Mouse (Mus musculus) granulocyte monocyte progenitor cell, adult 5-6 weeks (primary cell): ENCODE measurements around the gene Dab1. TPM values are rescaled to one million over a fixed set of nuclear protein-coding genes. Genes with fewer than 3 reads are reported as not detected.

Experiments used
- ATAC-seq: replicated peaks from 2 replicates; pipeline ENCODE4 v1.8.0; 2016; ENCODE audit warnings: mild to moderate bottlenecking, moderate TSS enrichment, inconsistent platforms; ENCODE audit not compliant: poor library complexity, severe bottlenecking
- total RNA-seq, 2 experiments: library from RNA; stranded (forward) in 1 of 2; stranded (reverse) in 1 of 2; fragments of 200-712, 200-1000 nt in 1 of 2; fragments of >200 nt in 1 of 2; fragmentation: Nextera tagmentation in 1 of 2; gene quantifications; 2 replicates each; pipeline ENCODE4 v1.2.3; 2014 to 2017

The Dab1 gene
- total RNA-seq, 2 experiments from 2014 or later = not detected

DNA sequence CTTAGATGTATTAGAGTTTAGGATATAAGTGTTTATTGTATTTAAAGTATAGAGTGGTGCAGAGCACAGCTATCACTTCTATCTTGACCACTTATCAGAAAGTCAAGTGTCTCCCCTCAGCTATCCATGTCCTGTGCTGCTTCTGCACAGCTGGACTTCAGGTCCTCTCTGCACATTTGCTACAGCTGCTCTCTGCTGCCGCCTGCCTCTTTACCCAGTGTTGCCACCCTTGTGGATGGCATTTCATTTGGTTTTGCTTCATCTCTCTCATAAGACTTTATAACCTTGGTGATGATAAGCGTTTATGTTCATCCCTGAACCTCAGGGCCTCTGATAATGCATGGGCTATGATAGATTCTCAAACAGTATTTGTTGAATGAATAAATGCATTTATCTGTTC lies 919.9 kb downstream of the Dab1 start:
- ATAC-seq = no peak

DNA sequence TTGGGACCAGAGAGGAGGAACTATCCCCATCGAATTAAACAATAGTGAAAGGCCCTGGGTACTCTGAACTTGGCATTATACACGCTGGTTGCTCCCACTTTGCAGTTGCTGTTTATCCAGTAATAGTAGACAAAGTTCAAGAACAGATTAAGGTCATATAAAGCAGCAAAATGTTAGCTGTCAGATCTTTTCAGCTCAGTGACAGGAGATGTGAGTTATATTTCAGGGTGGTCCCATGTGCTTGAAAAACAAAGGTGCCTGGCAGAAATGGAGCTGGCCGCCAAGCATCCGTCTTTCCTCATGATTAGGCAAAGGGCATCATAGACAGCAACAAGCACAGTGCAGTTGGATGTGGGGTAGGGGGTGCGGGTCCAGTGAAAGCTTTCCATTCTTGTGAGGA lies 927.9 kb downstream of the Dab1 start:
- ATAC-seq = no peak

DNA sequence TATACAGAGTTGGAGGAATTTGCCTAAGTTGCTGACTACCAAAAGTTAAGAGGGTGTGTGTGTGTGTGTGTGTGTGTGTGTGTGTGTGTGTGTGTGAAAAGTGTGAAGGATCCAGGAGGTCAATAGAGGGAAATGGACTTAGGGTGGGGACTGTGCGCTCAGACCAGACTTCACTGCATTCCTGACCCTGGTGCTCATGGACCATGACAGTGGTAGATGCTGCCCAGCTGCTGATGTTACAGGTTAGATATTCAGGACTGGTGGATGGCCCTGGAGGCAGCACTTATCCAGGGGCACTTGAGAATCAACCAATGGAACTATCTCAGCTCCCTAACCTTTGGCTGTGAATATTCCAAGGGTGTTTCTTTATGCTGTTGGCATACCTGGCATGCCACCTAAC lies 929.1 kb downstream of the Dab1 start:
- ATAC-seq = no peak

DNA sequence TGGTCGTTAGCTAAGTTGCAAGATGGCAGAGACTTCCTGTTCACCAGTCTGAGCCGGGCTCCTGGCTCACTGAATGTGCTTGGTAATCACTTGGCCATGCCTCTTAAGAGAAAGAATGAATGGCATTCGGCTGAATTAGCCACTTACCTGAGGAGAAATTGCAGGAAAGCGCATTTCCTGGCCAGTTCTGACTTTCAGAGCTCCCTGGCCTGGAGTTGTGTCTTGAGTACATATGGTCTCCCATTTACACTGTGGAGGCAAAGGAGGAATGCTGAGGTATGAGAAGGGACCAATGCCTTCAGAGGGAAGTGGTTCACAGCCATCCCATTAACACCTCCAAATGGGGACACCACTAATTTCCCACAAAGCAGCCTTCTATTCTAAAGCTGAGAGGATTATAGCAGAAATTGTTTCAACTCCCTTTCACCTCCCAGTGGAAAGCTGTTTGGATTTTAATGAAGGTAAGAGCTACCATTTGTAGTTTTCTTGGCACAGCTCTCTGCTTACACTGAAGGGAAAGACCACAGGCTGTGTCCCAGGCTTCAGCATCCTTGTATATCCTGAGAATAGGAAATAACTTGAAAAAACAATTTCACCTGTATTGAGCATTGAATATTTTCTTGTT lies 931.5 kb downstream of the Dab1 start:
- ATAC-seq = no peak

DNA sequence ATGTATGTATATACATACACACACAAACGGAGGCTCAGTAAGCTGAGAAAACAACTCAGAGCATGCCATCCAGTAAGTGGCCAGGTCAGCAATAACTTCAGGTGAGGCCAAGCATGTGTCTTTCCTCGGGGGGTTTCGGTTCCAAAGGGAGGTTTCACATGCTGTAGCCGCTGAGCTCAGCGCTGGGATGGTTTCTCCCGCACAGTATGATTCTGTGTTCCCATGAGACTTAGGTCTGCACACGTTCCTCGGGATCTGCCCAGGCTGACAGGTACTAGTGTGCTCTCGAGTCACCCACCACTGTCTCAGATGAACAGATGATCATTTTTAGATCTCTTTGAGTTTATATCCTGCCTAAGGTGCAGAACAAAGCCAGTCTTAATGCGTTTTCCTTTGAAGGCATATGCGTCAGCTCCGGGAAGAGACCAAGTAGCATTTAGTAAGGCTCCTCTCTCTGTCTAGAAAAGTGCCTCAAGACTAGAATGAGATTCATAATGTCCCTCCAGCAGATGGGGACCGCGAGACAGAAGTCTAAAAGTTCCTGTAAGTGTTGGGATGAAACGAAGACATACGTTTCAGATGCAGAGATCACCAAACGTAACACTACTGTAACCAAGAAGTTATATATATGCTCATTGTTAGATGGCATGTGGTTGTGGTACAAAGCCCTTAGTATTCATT lies 932.4 kb downstream of the Dab1 start:
- ATAC-seq = no peak

DNA sequence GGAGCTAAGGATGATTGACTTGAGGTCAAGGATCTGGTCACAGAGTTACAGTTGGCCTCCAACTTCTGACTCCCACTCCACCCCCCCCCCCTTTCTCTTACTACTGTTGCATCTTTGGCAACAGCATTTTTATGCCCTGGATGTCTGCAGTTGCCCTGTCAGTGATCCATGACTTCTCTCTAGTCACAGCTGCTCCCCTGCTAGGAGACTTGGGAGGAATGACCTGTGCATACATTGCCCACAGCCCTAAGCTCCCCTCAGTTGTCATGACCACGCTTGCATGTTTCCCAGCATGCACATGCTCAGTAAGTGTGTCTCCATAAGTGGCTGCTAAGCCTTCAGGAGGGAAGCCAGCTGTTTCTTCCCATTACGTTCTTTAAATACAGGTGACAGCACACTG lies 936.2 kb downstream of the Dab1 start:
- ATAC-seq = no peak

DNA sequence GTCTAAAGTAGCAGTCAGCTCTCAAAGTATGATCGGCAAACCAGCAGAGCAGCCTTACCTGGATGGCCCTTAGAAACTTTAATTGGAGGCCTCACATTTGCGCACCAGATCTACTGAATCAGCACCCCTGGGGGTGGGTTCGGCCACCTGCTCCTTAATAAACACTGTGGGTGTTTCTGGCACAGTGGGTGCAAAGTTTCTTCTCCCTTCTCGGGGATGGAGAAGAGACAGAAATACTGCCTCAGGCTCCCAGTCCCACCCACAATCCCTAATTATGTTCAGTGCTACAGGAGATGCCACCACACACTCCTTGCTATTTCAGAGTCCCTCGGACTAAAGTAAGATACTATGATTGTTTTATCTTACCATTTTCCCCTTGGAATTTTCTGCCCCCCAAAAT lies 944.4 kb downstream of the Dab1 start:
- ATAC-seq = no peak

DNA sequence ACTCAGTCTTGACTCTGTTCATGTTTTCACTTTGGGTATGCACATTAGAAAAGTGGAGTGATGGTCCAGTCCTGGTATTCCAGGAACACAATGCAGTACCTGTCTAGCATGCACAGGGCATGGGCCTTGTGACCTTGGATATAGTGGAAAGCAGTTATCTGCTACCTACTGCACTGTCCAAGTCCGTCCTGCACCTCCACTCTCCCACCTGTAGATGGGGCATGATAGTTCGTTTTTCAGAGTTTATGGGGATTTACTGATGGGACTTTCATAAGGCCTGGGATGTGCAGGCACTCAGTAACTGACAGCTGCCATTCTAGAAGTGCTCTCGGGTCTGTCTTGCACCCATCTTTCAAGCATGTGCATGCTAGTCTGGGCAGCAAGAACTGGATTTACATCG lies 951.4 kb downstream of the Dab1 start:
- no peak for ATAC-seq

DNA sequence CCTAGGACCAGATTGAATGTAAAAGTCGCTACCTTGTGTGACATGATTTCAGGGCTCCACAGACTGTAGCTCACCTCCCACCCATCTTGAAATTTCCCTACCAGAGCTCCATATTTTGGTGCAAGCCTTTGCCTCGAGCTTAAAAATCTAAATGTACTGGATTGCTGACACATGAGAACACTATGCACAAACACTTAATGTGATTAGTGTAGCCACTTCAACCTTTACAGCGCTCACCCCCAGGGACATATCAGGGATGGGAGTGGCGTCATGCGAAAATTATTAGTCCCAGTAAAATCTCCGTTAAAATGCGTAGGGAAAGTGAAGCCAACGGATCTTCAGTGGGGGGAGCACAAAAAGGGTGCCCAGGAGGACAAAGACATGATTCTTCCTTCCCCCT lies 953.3 kb downstream of the Dab1 start:
- no peak for ATAC-seq

DNA sequence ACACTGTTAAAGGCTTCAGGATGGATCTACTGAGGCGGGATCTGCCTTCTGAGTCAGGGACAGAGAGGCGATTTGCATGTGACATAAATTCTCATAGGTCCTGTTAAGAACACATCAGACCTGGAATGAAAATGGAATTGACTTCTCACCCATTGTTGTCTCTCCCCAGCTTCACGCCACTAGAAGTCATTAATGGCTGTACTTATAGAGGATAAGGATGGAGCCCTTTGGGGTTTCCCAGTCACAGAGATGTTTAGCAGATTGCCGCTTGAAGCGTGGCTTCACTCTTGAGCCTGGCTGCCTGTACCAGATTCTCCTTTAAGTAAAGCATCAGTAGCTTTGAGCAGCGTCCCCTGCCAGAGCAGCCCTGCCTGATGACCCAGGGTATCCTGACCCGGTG lies 954.3 kb downstream of the Dab1 start:
- no peak for ATAC-seq

DNA sequence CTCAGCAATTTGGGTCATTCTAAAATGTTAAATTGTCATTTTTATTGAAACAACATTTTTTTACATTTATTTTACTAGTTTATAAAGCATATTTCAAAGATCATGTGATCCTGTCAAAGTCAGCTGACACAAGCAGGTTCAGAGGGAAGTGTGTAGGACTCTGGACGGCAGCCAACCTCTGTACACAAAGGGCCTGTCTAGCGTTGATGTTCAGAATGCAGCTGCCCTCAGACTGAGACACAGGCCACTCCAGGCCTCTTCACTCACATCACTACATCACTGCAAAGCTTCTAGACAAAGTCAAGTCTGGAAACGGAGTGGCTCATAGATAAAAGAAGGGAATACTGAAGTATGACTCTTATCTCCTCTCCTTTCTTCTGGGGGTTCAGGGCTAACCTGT lies 959.2 kb downstream of the Dab1 start:
- ATAC-seq = no peak

DNA sequence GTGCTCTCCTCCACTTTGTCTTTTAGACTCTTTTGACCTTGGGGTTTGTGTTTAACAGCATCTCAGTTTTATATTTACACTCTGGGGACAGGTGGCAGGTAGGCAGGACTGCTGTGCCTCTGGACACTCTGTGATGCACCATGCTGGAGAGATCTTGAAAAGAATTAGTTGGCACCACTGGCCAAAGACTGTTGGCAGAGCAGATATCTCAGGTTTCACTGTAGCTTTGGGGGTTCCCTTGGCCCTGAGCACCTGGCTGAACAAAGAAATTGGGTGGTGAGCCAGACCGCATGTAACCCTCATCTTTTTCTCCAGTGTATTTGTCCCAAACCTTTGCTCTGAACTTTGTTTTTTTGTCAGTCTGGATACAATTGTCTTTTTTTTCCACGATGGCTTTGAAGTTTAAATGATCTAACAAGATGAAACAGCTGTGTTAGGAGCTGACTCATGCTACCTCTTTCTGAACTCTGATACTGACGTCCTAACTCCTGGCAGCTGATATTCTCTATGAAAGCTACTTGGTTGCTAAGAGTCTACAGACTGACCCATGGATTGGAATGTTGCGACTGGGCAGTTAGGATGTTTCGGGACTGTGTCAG lies 960.9 kb downstream of the Dab1 start:
- no peak for ATAC-seq

DNA sequence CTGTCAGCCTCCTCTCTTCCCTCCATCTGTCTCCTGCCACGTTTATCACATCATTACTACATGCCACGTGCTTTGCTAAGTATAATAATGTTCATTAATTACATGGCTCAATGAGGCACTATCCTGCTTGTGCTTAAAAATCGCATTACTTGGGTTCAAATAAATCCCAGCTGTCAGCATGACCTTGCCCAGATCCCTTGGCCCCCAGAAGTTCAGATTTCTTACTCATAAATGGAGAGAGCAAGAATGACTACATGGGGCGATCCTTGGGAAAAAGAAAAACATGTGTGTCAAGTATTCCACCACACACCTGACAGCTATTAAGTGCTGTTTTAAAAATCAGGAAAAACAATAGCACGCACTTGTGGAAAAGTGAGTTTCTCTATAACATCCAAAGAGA lies 963.6 kb downstream of the Dab1 start:
- ATAC-seq = no peak

DNA sequence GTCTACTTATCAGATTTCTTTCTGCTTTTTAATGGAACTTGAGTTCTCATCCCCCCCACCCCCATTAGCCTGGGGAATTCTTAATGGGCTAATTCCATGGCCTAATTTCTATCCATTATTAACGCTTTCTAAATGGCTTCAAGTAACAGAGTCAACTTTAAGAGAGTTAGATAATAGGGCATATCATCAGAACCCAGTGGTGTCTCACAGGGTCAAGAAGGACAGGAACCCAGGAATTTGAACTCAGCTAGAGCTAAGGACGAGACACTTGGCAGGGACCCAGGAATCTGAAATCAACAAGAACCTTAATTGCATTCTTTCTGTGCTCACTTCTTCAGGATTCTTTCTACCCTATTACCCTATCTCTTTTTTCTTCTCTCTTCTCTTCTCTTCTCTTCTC lies 968.7 kb downstream of the Dab1 start:
- no peak for ATAC-seq

DNA sequence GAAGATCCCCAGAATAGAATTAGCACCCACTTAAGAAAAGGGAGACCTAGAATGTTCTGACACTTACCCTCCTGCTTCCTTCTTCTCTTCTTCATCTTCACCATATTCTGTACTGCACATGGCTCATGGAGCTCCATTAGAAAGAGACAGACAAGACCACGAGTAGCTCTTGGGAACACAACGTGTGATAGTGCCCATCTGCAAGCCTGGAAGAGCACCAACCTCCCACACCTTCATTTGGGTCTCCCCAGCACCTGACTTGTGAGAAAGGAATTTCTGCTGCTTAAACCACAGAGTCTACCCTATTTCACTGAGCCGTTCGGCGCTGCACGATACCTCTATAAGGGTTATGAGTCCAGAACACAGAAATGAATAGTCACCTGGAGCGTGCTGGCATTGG lies 977.8 kb downstream of the Dab1 start:
- ATAC-seq = no peak

DNA sequence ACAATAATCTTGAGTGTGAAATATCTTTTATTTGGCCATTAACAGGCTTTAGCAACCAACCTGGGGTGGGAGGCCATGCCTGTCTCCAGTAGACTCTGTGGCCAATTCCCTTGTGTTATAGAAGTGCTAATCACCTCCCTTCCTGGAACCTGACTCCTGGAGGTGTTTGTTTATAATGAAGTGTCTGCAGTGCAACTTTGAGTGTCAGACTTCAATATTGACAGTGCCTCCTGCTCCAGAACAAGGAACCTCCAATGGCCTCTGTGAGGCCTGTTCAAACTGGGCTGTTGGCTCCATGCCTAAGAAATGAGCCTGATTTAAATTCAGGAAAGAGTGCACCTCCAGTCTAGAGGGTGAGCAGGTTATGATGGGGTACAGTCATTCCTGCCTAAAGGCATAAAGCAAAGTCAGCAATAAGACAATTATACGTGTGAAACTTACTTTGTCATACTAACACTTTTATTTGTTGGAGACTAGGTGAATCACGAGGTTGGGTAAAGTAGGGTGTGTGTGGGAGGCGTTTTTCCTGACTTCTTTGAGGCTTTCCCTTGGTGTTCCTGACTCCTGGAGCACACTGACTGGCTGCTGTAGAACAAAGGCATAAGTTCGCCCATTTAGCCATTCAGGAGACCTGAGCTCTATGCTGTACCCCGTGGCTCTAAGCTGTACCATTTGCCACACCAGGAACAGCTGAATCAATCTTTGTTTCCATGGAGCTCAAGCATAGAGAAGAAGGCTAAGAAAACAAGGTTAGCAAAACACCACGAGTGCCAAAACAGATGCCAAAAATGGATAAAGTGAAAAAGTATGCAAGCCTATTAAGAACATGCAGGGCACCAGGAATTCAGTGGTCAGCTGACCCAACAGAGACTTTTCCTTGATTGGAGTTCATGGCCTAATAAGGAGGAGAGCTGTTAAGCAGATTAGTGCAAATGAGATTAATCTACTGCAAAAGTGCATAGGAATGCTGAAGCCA lies 978.6 kb downstream of the Dab1 start:
- no peak for ATAC-seq

DNA sequence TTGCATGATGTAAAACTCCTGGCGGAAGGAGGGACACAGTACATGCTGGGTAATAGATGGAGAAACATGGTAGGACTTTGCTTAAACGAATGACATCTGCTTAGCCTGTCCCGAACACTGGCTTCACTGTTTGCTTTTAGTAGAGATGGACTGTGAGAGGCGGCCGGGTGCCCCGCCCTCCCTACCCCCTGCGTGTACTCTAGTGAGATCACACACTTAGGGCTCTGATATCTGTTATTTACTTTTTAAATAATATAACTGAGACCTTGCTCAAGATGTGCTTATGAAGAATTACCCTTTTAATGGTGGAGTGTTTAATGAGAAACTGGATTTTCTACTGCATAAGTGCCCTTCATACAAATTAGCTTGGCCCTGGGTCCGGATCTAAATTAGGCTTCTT lies 983.6 kb downstream of the Dab1 start:
- ATAC-seq = no peak

DNA sequence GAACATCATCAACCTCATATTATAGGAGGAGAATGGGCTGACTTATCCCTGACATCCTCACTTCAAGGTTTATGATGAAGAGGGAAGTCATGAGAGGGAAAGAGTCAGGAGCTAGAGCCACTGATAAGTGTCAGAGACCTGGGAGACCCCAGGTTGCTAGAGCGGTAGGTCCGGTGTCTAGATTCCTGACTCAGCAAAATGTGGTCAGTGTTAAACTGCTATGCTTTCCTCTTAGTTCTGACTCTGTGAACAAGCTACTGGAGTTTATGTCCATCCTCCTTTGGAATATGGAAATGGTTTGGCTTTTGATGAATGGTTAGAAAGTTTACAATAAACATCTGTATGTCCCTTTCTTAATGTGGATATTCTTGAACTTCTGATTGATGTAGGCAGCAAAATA lies 985.1 kb downstream of the Dab1 start:
- ATAC-seq = no peak

DNA sequence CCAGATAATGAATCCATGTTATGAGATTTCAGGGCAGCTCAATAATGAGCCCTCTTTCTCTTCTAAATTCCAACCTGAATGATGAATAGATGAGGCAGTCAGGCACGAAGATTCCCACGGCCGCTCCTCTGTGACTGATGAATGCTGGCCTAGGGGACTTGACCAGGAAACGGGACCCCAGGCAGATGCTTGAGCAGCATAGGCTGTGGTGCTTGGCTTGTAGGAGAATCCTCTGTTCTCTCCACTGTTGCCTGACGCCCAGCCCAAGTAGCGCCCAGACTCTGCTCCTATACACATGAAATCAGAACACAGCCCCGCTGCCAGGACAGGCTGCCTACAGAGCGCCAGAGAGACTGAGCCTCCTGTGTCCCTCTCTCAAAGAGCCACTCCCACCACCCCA lies 987.7 kb downstream of the Dab1 start:
- ATAC-seq = no peak

DNA sequence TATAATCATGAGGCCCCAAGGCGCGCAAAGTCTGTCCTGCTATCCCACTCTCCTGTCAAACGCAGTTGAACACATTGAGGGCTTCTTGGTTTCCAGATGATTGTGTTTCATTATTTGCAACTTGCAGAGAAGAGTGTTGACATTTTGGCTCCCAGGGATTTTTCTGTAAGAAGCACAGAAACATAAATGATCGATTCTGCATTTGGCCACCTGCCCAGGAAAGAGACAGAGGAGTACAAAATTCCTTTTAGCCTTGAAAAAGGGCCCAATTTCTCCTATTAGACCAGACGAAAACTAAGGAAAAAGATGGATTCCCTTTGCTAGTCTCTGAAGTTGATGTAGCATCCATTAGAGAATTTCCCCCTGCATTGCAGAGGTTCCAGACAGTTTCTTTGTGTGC lies 988.5 kb downstream of the Dab1 start:
- no peak for ATAC-seq

DNA sequence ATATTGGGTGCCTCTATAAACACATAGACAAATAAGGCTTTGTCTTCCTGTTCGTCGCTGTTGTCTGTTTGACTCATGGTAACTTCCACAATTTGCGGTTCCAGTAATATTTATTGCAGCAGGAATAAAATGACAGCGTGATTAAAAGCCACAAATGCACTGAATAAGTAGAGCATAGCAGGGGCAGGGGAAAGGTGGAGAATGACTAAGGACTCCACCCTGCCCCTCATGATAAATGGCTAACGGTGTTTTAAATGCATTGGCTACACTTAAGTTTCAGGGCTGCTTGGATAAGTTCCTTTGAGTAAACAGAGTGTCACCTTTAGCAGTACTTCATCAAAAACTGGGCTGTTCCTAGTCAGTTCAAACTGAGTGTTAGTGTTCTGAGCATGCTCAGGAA lies 1000.3 kb downstream of the Dab1 start:
- no peak for ATAC-seq
